Mouse (Mus musculus): ENCODE measurements around the gene Bad.

Gene Bad

GRCm38 (mm10) chr19:6968491-6969271, 27.0 kb downstream of the Bad start:
- DNase-seq (ENCODE audit: low read depth, low spot score) = no peak

DNA sequence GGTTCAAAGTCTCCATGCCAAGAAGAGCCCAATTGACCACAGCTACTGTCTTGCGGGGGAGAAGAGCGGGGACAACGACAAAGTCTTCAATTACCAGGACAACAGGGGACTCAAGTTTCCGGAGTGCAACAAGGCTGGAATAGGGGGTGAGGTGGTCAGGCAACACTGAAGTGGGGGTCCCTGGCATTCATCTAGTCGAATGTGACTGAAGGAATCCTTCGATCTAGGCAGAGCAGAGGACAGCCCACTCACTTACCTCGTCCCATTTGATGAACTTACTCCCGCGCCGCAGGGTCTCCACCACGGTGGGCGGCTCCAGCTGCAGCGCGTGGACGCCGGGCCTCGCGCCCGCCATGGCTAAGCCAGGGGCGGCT, 27.6 kb downstream of the Bad start:
- no peak for DNase-seq (ENCODE audit: low read depth, low spot score)

DNA sequence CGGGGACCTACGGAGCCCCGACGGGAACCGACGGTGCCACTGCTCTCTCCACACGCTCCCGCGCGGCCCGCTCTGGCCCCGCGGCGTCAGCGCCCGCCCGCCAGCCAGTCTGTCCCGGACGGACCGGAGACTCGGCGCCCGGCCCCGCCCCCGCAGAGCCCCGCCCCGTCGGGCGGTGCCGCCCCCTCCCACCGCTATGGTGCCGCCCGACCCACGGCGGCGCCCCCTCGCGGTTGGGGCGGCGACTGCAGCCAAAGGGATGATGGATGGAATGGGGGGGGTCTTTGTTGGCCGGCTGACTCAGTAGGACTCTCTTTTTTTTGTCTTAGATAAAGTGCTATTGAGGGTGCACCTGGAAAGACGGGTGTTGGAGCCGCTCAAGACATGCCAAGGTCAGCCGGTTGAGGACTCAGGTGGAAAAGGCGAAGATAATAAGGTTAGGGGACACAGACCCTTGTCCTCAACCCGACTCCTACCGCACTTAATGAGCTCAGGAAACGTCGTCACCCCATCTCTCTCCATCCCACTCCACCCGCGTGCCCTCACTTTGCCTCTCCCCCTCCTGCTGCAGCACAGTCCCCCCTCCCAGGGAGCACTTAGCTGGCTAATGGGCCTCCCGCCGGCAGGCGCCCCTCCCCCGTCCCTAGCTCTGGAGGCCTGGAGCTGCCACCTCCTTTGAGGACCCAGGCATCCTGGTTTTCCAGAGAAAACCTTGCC, 28.2 kb downstream of the Bad start:
- DNase-seq (ENCODE audit: low read depth, low spot score) = no peak

GRCm38 (mm10) chr19:6970460-6971085, 28.9 kb downstream of the Bad start:
- no peak for DNase-seq (ENCODE audit: low read depth, low spot score)

DNA sequence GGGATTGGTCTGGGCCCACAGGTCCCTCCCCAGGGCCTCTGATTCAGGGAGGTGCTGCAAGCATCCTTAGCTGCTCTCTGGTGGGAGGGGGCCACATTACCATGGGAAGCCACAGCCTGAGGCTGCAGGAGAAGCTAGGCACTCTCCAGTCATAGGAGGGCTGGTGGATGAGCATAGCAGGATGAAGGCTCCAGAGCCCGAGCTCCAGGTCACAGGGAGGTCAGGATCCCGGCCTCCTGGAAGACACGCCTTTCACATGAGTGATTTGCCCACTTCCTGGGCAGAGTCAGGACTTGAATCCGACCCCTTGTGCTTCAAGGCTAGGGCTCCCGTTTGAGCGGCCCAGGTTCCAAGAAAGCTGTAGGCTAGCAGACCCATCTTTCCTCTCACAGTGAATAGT, 30.0 kb downstream of the Bad start:
- DNase-seq (ENCODE audit: low read depth, low spot score) = no peak

DNA sequence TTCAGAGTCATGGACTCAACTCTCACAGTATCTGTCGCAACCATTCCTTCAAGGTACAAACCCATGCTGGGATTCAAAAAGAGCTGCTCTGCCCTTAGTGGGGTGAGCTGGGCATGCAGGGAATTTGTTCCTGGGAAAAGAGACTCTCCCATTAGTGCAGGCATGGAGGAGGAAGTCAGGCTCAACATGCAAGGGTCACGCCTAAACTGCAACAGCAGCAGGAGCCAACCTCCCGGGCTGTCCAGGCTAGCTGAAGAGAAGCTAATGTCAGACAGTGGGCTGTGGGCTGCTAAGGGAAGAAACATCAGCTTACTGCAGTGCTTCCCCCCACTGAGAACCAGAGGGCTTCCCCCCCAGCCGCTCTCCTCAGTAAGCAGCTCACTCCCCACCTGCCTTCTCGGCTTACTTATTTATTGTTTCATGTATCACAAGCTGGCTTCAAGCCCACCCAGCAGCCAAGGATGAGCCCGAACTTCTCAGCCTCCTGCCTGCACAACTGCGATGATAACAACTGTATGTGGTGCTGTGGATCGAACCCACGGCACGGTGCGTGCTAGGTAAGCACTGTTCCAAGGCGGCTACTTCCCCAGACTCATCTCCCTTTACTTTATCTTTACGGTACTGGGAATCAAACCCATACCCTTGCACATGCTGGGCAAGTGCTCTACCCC, 30.7 kb downstream of the Bad start:
- no peak for DNase-seq (ENCODE audit: low read depth, low spot score)

- no peak for DNase-seq (ENCODE audit: low read depth, low spot score)
These were observed 32.0 kb downstream of the Bad start for GRCm38 (mm10) chr19:6973581-6974190.

- DNase-seq (ENCODE audit: low read depth, low spot score) = no peak
These were observed 32.8 kb downstream of the Bad start, which contains the start of gene Ppp1r14b for GRCm38 (mm10) chr19:6974211-6975205. Gene Ppp1r14b, plus strand, starts transcription at chr19:6974968.

- no peak for DNase-seq (ENCODE audit: low read depth, low spot score)
These were observed 34.2 kb downstream of the Bad start, which contains the start of gene Plcb3 for GRCm38 (mm10) chr19:6975537-6976521. Gene Plcb3, minus strand, starts transcription at chr19:6976470.

- no peak for DNase-seq (ENCODE audit: low read depth, low spot score)
These were observed 36.3 kb downstream of the Bad start for GRCm38 (mm10) chr19:6977759-6978638.

DNA sequence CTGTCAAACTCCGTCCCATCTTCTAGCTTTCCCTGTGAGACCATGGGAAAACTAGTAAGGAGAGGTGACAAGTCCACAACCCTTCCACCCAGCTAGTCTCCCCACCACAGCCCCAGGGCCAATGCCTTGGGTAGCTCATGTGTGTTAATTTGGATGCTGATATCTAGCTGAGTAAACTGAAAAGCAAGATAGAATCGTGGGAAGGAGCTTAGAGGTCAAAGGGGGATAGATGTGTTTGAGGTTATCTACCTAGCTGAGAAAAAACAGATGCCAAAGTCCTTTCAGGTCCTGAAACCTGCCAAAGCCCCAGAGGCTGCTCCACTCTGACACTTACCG, 36.9 kb downstream of the Bad start:
- no peak for DNase-seq (ENCODE audit: low read depth, low spot score)

DNA sequence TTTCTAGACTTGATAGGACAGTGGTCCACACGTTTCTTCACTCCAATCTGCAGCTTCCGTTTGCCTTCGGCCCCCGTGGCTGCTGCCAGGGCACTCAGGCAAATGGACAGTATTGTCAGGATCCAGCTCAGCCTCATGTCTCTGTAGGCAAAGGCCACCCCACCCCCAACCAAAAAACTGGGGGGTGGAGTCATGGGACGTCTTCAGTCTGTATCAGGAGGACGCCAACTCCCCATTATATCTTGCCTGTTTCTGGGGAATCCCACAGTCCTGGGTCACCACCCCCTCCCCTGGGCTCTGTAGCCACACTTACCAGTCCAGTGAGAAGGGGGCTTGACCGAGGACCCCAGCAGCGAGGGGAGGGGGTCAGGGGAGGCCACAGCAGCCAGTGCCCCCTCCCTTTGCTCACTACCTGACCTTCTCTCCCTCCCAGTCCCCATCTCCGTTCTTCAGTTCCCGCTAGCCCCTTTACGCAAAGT, 37.4 kb downstream of the Bad start:
- no peak for DNase-seq (ENCODE audit: low read depth, low spot score)

DNA sequence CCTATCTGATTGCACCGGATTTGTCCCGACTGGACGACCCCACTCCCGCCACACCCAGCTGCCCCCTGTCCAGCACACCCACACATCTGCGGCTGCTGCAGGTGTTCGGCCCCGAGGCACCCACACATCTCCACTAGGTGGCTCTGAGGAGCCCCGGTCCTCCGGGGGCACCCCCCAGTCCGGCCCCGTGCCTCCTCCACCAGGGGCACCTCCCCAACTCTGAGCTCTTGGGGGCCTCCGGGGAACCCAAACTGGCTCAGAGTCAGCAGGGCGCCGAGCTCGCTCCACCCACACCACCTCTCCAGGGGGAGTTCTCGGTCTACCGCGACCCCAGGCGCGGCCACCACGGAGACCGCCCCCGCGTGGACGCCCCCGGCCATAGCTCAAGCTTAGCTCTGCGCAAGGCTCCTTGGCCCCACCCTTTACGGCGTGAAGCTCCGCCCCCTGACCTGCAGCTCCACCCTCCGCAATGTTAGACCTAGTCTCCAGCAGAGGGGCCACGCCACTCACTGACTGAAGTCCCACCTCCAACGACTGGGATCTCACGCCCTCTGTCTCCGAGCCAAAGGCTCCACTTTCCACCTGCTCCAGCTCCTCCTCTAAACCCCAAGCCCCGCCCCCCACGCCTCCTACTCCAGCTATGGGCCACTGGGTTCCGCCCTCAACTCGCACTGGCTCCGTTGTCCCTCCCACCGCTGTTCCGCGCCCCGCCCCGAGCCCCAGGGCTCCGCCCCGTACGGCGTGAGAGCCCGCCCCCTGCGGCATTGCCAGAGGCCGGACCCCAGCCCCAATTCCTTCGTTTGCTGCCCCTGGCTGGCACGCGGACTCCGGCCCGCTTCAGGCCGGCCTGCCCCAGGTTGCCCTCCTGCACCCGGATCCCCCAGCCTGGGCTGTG, 38.1 kb downstream of the Bad start:
- peak; percentile 99 for DNase-seq (ENCODE audit: low read depth, low spot score)

DNA sequence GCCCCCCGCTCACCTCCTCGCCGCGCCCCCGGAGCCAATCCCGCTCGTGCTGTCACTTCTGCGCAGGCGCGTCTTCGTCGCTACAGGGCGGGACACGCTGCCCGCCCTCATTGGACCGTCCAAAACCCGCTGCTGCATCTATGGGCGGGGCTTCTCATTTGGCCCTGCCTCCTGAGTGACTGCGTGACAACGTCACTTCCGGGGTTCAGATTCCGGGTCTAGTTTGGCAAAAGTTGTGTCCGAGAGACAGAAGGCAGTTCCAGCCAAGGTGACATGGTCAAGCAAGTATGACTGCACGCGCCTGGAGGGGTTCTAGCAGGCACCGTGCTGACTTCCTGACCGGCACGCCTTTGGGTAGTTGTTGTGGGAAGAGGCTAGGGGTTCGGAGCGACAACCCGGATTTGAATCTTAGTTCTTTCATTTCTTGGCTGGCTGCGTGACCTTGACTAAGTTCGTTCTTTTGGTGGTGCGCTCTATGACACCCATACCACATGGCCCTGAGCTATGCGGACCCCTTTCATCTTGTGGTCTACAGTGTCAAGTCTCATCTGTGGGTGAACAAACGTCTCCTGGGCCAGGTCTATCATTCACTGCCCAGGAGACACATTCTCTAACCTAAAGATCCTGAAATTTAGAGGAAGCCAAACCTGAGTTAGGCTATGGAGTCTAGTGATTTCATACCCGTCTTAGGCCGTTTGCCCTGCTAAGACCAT, 38.9 kb downstream of the Bad start, which contains the start of gene Fkbp2:
TSS of gene Fkbp2 (minus strand) at position 121 of the 713 bp plus-strand sequence.
- peak; percentile 99 for DNase-seq (ENCODE audit: low read depth, low spot score)

GRCm38 (mm10) chr19:6981465-6981864, 39.8 kb downstream of the Bad start:
- DNase-seq (ENCODE audit: low read depth, low spot score) = no peak

- DNase-seq (ENCODE audit: low read depth, low spot score) = no peak
These were observed 42.0 kb downstream of the Bad start for GRCm38 (mm10) chr19:6983621-6984020.

Data from retina, postnatal 7 days (tissue).